Mouse (Mus musculus) C2C12 (cell line): ENCODE measurements around the gene Tatdn3. TPM values are rescaled to one million over a fixed set of nuclear protein-coding genes. Genes with fewer than 3 reads are reported as not detected.
A peak's percentile ranks its signal among the peaks of the same experiment; 100 is the strongest.

ENCODE experiments used
- H3K27me3 ChIP-seq: one replicate; pipeline ENCODE4 v1.6.1; 2011; ENCODE audit not compliant: control insufficient read depth, insufficient read depth, insufficient read length
- H3K36me3 ChIP-seq: one replicate; pipeline ENCODE4 v1.6.1; 2011; ENCODE audit not compliant: control insufficient read depth, insufficient read depth
- H3K4me3 ChIP-seq: one replicate; pipeline ENCODE4 v1.5.1; 2011; ENCODE audit warnings: mild to moderate bottlenecking, control low read depth; ENCODE audit not compliant: poor library complexity, insufficient read depth, severe bottlenecking
- H3K79me2 ChIP-seq: one replicate; pipeline ENCODE4 v1.6.1; 2011; ENCODE audit not compliant: control insufficient read depth, insufficient read depth
- H3K79me3 ChIP-seq: one replicate; pipeline ENCODE4 v1.6.1; 2011; ENCODE audit warnings: low read depth, control low read depth
- H3ac ChIP-seq: one replicate; pipeline ENCODE3; 2011; ENCODE audit warnings: low read depth; ENCODE audit not compliant: control insufficient read depth, insufficient read length
- CEBPB ChIP-seq: IDR thresholded peaks from one replicate; pipeline ENCODE4 v1.6.1; 2011; ENCODE audit warnings: low read depth, mild to moderate bottlenecking, control low read depth, moderate library complexity
- CTCF ChIP-seq: IDR thresholded peaks from one replicate; pipeline ENCODE4 v1.5.1; 2011; ENCODE audit not compliant: control insufficient read depth, insufficient read depth, insufficient read length
- FOSL1 ChIP-seq: IDR thresholded peaks from one replicate; pipeline ENCODE4 v1.8.0; 2011; ENCODE audit warnings: mild to moderate bottlenecking, low read length; ENCODE audit not compliant: poor library complexity, insufficient read depth, severe bottlenecking
- MAX ChIP-seq: IDR thresholded peaks from one replicate; pipeline ENCODE4 v1.6.1; 2011; ENCODE audit warnings: mild to moderate bottlenecking, control low read depth
- MYOD1 ChIP-seq: IDR thresholded peaks from one replicate; pipeline ENCODE4 v1.6.1; 2011; ENCODE audit warnings: low read depth; ENCODE audit not compliant: control insufficient read depth, insufficient read length
- MYOG ChIP-seq: IDR thresholded peaks from one replicate; pipeline ENCODE4 v1.6.1; 2011; ENCODE audit not compliant: control insufficient read depth, insufficient read length; ENCODE audit errors: extremely low read depth
- USF1 ChIP-seq: IDR thresholded peaks from one replicate; pipeline ENCODE4 v1.6.1; 2011; ENCODE audit warnings: low read depth, mild to moderate bottlenecking, control low read depth, moderate library complexity
- polyA plus RNA-seq: library from polyadenylated mRNA; unstranded; fragments of >200 nt; fragmentation: generic; extraction: Trizol; gene quantifications from one replicate; pipeline ENCODE4 v1.2.1, GENCODE M21; 2012; ENCODE audit warnings: missing spikeins

Tatdn3 gene
- polyA plus RNA-seq, 1 experiment, result 6.1 TPM

DNA sequence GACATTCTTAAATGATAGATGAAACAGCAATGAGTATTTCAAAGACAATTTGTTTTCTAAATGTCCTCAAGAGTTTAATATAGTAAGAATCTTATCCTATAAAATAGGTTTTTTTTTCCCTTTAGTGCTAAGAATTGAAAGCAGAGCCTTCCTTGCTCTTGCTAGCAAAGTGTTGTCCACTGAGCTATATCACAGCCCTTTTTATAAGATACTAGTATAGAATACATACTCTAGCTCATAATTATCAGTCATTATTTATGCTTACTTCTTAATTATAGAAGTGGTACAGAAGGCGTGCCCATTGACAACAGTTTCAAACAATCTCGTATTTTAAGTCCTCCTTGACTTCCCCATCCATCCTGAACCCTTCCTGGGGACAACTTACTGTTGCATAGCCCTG, 1.8 kb upstream of the Tatdn3 start:
- Histone ChIP-seq H3K27me3 (no peaks in the 10 kb centered on the region), H3K79me3 (peaks cover 45% of the 10 kb centered on the region), H3K4me3 (no peak overlapping the region), H3K36me3 (peaks cover 41% of the 10 kb centered on the region), H3K79me2 (peaks cover 68% of the 10 kb centered on the region), H3ac (no peak overlapping the region)
- TF ChIP-seq MAX, result no peak

DNA sequence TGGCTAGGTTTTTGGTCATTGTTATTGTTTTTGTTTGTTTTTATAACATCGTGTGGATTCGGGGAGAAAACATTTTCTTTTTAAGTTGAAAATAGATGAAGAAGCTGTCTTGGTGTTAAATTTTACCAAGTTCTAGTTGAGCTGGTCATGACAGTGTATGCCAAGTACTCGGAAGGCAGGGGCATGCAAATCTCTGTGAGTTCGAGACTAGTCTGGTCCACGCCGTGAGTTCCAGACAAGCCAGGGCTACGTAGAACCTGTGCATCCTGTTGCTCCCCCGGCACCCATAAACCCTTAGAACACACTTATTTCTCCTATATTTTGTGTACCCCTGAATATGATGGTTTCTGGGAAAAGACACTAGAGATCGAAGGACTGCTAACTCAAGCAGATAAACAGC, 968 bp upstream of the Tatdn3 start:
- Histone ChIP-seq H3K4me3 (peak overlapping the region; percentile 84), H3K36me3 (peaks cover 34% of the 10 kb centered on the region), H3K79me2 (peaks cover 60% of the 10 kb centered on the region), H3K79me3 (peaks cover 43% of the 10 kb centered on the region), H3K27me3 (no peaks in the 10 kb centered on the region), H3ac (peak overlapping the region; percentile 92)
- no peak for TF ChIP-seq MYOD1
- no peak for TF ChIP-seq FOSL1
- TF ChIP-seq CTCF, result no peak
- no peak for TF ChIP-seq MAX
- TF ChIP-seq CEBPB, result no peak
- TF ChIP-seq MYOG, result no peak
- no peak for TF ChIP-seq USF1

DNA sequence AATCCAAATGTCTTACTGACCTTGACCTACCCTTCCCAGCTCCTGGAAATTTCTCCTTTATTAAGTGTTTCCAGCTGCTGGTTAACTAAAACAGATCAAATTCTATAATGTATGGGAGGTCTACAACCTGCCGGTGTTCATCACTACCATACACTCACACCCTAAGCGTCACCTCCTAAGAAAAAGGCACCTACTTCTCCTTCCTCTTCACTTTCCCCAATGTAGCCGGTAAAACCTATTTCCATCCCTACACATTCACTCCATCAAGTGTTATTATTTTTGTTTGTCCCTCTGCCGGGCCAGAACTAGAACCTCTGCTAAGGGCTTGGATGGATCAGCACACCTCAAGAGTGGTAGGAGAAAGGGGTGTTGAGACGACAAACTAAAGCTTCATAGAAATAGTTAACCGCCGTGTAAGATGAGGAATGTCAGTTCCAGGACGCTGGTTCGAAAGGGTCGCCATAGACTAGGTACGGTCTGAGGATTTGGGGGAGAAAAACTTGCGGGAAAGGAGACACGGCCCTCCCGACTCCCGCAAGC, 421 bp downstream of the Tatdn3 start:
- peaks cover 23% of the 10 kb centered on the region for H3K36me3 ChIP-seq
- H3K79me3 ChIP-seq, result peaks cover 34% of the 10 kb centered on the region
- peak overlapping the region; percentile 79 for H3ac ChIP-seq
- TF ChIP-seq USF1, result no peak
- no peak for TF ChIP-seq MYOG
- TF ChIP-seq FOSL1, result no peak
- no peak for TF ChIP-seq CTCF
- no peak for TF ChIP-seq CEBPB
- TF ChIP-seq MAX, result no peak
- no peak for TF ChIP-seq MYOD1
- no peaks in the 10 kb centered on the region for H3K27me3 ChIP-seq
- peak overlapping the region; percentile 84 for H3K4me3 ChIP-seq
- H3K79me2 ChIP-seq, result peaks cover 49% of the 10 kb centered on the region

DNA sequence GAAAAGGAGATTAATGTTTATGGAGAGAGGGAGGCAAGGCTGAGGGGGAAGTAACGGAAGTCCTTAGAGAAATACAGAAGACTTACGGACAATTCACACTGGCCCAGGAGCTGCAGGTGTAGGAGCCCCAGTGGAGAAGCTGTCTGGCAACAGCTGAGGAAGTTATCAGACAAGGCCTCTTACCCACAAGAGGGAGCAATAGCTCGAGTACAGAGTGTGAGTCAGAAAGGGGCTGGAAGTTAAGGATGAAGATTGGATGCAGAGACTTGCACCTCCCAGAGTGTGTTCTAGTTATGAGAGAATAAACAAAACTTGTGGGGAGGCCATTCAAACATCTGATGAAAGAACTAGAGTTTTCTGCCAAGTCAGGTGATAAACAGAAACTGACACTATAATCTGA, 5.3 kb downstream of the Tatdn3 start:
- Histone ChIP-seq H3K27me3 (no peaks in the 10 kb centered on the region), H3K4me3 (no peak overlapping the region), H3K79me2 (peaks cover 4% of the 10 kb centered on the region), H3ac (no peak overlapping the region), H3K79me3 (no peaks in the 10 kb centered on the region), H3K36me3 (no peaks in the 10 kb centered on the region)
- TF ChIP-seq MYOD1 (no peak), CEBPB (no peak), FOSL1 (no peak), CTCF (no peak), MAX (no peak), MYOG (no peak)

DNA sequence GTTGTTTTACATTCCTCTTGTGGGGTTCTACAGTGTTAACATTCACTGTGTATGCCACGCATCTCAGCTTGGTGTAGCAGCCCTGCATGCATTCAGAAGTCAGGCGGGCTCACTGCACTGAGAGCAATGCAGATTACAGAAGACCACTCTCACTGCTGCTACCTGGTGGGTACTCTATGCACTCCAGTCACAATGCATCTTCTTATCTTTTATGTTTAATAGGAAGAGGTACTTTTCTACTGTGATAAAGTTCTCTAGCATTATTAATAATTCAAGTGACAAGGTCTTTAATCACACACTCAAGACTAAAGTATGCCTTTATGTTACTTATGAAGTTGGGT, 7.2 kb downstream of the Tatdn3 start:
- no peaks in the 10 kb centered on the region for H3K27me3 ChIP-seq
- H3K79me3 ChIP-seq, result no peaks in the 10 kb centered on the region
- no peak for TF ChIP-seq MAX
- TF ChIP-seq CTCF, result no peak
- no peaks in the 10 kb centered on the region for H3K79me2 ChIP-seq
- no peak overlapping the region for H3K4me3 ChIP-seq
- no peaks in the 10 kb centered on the region for H3K36me3 ChIP-seq
- no peak overlapping the region for H3ac ChIP-seq

DNA sequence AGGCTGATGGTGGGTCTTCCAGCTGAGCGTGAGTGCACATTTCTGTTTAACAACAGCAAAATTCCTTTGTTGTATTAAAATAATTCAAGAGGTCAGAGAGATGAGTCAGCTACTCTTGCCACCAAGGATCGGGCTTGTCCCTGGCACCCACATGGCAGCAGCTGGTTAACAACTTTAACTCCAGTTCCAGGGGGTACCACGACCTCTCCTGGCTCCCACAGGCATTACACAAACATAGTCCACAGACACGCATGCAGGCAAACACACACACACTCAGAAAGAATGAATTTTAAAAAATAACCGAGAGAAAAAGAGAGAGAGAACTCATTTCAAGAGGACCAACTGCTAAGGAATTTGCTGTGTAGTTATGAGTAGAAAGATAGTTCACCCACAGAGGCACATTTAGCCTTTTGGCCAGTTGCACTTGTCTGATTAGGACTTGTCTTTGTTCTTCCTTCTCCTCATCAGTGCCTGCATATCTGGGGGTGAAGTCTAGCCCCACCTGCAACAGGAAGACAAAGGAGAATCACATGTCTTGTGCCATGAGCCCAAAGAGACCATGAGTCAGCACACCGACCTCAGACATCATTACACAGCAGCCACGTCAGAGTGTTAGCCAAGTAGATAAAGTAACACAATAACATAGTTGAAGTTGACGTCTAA, 7.7 kb downstream of the Tatdn3 start:
- Histone ChIP-seq H3K4me3 (no peak overlapping the region), H3ac (no peak overlapping the region), H3K79me3 (no peaks in the 10 kb centered on the region), H3K36me3 (no peaks in the 10 kb centered on the region), H3K27me3 (no peaks in the 10 kb centered on the region), H3K79me2 (no peaks in the 10 kb centered on the region)
- TF ChIP-seq CTCF, result peak; percentile 30
- peak; percentile 35 for TF ChIP-seq MYOD1
- TF ChIP-seq MYOG, result no peak
- TF ChIP-seq USF1, result no peak
- TF ChIP-seq CEBPB, result no peak
- TF ChIP-seq MAX, result peak; percentile 39
- no peak for TF ChIP-seq FOSL1
